Mouse (Mus musculus) lung, postnatal 4 days (tissue): ENCODE results near the gene Gle1.
A peak's percentile ranks its signal among the peaks of the same experiment; 100 is the strongest.
"Not testable (repeated sequence)": the region's sequence is repeated elsewhere in the genome, so short reads cannot be mapped to it uniquely, and the experiment has no call there.

ENCODE experiments used
- DNase-seq, 2 experiments: peaks; one replicate each; pipeline ENCODE4 v3.0.0; 2021

Gle1 gene

GRCm38 (mm10) chr2:29934906-29935599, at the start of gene Gle1:
Gene Gle1, plus strand, starts transcription at chr2:29935426.
- DNase-seq, result peak; percentile 97 to 98

GRCm38 (mm10) chr2:29886659-29887292, 48.5 kb upstream of the Gle1 start:
- not testable (repeated sequence) for DNase-seq

- DNase-seq, result peak; percentile 100
These were observed 45.9 kb upstream of the Gle1 start, which contains the start of gene Odf2 for GRCm38 (mm10) chr2:29889066-29889944. Gene Odf2, plus strand, starts transcription at chr2:29889221.

- peak; percentile 86 to 88 for DNase-seq
These were observed 45.0 kb upstream of the Gle1 start for GRCm38 (mm10) chr2:29889991-29890833.

GRCm38 (mm10) chr2:29891773-29892172, 43.5 kb upstream of the Gle1 start:
- no peak for DNase-seq

GRCm38 (mm10) chr2:29896071-29896470, 39.2 kb upstream of the Gle1 start:
- DNase-seq, result no peak

GRCm38 (mm10) chr2:29897366-29897765, 37.9 kb upstream of the Gle1 start:
- no peak for DNase-seq

- DNase-seq, result no peak
These were observed 37.1 kb upstream of the Gle1 start for GRCm38 (mm10) chr2:29898081-29898480.

GRCm38 (mm10) chr2:29902194-29902593, 33.0 kb upstream of the Gle1 start:
- no peak for DNase-seq

- not testable (repeated sequence) for DNase-seq
These were observed 27.1 kb upstream of the Gle1 start for GRCm38 (mm10) chr2:29908171-29908570.

GRCm38 (mm10) chr2:29910042-29910441, 25.2 kb upstream of the Gle1 start:
- peak in 1 of 2 experiments; percentile 11 for DNase-seq

- no peak for DNase-seq
These were observed 17.6 kb upstream of the Gle1 start for GRCm38 (mm10) chr2:29917621-29918020.

GRCm38 (mm10) chr2:29922011-29922410, 13.2 kb upstream of the Gle1 start:
- peak; percentile 71 to 89 for DNase-seq

- no peak for DNase-seq
These were observed 8.7 kb upstream of the Gle1 start for GRCm38 (mm10) chr2:29926542-29926941.

- no peak for DNase-seq
These were observed 4.7 kb upstream of the Gle1 start for GRCm38 (mm10) chr2:29930506-29930905.

- DNase-seq, result no peak
These were observed 4.0 kb upstream of the Gle1 start for GRCm38 (mm10) chr2:29931194-29931593.

GRCm38 (mm10) chr2:29940073-29940472, 4.8 kb downstream of the Gle1 start:
- no peak for DNase-seq

- DNase-seq, result no peak
These were observed 5.6 kb downstream of the Gle1 start for GRCm38 (mm10) chr2:29940826-29941225.

- DNase-seq, result peak; percentile 49 to 68
These were observed 9.5 kb downstream of the Gle1 start for GRCm38 (mm10) chr2:29944723-29945122.

- DNase-seq, result no peak
These were observed 13.7 kb downstream of the Gle1 start for GRCm38 (mm10) chr2:29948896-29949295.

GRCm38 (mm10) chr2:29961246-29961645, 26.0 kb downstream of the Gle1 start:
- no peak for DNase-seq
